Mouse (Mus musculus) cerebellum, postnatal 10 days (tissue): Measurements from ENCODE around the gene Mrpl17.
"Not testable (repeated sequence)": the region's sequence is repeated elsewhere in the genome, so short reads cannot be mapped to it uniquely, and the experiment has no call there.

Experiments used
- DNase-seq, 2 experiments: peaks; one replicate each; pipeline ENCODE4 v3.0.0; 2021; ENCODE audit warnings: mixed read lengths in 2 of 2

Mrpl17 gene

DNA sequence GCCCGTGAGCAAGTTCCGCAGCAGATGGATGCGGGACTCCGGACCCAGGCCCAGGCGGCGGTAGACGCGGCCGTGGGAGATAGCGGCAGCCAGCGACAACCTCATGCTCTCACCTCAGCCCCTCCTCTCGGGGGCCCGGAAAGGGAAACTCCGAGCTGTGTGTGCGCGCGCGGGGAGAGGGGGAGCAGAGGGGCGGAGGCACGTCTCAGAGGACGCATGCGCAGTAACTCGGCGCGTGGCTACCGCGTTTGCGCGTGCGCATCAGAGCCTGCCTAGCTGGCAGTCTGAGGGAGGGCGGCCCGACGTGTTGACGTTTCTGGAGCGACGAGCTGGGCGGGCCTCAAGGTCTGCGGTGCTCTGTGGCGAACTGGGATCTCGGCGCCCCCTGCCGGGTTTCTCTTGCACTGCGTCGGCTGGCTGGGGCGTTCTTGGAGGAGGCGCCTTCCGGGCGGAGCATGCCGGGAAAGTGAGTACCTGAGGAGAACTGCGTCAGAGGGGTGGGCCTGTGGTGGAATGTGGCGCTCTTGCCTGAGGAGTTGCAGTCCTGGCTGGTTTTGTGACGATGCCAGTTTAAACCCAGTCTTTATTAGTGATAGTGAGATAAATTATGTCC is at the start of gene Mrpl17:
TSS of gene Mrpl17 (minus strand) at position 223 of the 613 bp plus-strand sequence.
- DNase-seq: peak; percentile 100

DNA sequence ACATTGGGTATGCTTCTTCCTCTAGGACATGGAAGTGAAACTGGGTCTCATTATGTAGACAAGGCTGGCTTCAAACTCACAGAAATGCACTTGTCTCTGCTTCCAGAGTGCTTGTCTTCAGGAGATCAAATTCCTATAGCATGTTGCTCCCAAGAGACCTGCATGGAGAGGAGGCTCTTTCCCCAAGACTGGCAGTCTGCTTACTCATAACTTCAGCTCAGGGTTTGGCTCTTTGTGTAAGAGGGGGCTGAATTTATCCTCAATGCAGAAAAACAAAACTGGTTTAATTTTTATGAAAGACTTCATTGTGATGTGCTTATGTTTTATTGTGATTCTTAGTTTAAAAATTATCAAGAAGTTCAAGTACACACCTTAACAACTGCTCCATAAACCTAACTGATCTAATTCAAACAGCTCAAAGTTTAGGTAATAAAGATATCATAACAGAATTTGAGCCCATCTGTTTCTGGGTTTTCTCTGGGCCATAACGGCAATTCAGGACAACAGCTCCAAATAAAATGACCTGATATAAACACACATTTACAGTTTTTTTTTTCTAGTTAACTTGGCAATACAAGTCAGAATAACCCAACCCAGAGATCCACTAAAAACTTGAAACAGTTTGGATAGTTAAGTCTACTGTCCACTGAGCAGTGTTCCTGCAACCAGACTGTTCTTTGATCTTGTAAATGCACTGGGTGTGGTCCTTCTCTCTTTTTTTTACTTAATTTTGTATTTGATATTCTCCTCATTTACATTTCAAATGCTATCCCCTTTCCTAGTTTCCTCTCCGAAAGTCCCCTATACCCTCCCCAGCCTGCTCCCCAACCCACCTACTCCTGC is 45.0 kb upstream of the Mrpl17 start:
- DNase-seq: not testable (repeated sequence)

DNA sequence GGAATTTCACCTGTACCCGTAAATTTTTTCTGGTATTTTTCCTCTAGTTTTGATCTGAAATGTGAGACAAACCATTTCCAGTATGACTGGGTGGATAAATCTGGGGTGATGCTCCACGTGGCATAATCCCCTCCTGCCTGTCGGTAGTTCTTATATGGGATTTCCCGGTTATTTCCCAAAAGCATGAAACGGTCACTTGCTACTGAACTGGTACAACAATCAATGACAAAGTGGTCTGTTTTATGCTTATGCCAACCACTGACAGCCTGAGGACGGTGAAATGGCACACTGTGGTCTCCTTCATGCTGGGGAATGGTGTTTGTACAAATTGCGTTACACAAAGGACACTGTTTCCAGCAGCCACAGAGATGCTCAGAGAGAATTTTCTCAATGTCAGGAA is 13.4 kb upstream of the Mrpl17 start:
- DNase-seq: no peak

DNA sequence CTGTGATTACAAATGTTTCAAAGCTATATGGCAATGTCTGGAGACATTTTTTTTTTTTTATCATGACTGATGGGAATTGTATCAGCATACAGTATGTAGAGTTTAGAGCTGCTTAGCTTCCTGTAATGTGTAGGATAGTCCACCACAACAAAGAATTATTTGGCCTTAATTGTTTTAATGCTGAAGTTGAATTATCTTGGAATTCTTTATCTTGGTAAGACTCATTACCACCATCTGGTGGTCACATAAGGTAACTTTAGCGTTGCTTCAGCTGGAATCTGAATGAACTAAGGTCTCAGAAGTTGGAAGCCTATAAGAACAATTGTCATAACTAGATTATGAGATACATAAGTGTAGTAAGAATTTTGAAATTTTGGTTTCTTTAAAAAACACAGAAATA is 7.6 kb upstream of the Mrpl17 start:
- peak; percentile 26 to 59 for DNase-seq

DNA sequence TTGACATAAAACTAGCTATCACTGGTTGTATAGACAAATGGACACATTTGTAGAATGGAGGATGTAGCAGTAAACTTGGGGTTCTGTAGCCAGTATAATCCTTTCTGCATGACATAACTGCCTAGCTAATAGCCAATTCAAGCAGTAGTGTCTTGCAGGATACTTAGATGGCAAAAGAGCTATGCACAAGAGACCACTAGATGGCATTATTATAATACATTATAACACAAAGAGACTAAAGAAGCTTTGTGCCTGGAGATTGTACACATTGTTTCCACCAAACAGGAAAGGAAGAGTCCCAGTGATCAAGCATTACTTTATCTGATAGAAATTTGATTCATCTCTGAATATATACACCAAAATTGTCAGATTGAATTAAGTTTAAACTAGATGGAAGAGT is 5.8 kb upstream of the Mrpl17 start:
- DNase-seq: peak in 1 of 2 experiments; percentile 21

DNA sequence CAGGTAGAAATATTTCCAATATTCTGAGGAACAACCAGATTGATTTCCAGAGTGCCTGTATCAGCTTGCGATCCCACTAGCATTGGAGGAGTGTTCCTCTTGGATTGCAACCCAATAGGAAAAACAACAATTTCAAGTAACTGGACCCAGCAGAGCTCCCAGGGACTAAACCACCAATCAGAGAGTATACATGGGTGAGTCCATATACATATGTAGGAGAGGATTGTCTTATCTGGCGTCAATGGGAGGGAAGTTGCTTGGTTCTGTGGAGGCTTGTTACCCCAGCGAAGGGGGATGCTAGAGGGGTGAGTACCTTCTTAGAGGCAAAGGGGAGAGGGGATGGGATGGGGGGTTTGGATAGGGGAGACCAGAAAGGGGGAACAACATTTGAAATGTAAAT is 2.4 kb upstream of the Mrpl17 start:
- no peak for DNase-seq

DNA sequence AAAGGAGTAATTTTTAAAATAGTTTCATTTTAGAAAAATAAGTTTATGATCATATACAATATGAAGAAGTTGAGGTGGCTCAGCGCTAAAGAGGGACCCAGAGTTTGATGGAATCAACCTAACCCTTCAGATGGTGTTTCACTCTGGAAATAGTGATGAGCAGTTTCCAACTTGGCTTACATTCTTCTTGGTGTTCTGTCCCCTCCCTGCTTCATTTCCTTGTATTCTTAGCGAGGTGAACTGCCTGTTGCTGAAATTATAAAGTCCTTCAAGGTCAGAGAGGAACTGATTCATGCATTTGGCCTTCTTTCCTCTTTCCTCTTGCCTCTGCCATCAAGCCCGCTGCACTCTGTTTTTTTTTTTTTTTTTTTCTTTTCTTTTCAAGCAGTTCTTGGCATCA is 1.7 kb upstream of the Mrpl17 start:
- no peak for DNase-seq

DNA sequence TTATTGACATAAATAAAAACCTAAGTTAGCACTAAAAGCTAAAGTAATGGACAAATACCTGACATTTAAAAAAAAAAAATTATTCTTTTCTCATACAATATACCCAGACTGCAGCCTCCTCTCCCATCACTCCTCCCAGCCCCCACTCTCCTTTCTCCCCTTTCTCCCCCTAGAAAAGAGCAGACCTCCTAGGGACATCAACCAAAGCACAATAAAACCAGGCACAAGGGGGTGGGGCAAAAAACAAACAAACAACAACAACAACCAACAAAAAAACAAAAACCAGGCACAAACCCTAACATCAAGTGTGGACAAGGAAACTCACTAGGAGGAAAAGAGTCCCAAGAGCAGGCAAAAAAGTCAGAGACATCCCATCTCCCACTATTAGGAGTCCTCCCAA is 617 bp upstream of the Mrpl17 start:
- peak; percentile 47 to 50 for DNase-seq

DNA sequence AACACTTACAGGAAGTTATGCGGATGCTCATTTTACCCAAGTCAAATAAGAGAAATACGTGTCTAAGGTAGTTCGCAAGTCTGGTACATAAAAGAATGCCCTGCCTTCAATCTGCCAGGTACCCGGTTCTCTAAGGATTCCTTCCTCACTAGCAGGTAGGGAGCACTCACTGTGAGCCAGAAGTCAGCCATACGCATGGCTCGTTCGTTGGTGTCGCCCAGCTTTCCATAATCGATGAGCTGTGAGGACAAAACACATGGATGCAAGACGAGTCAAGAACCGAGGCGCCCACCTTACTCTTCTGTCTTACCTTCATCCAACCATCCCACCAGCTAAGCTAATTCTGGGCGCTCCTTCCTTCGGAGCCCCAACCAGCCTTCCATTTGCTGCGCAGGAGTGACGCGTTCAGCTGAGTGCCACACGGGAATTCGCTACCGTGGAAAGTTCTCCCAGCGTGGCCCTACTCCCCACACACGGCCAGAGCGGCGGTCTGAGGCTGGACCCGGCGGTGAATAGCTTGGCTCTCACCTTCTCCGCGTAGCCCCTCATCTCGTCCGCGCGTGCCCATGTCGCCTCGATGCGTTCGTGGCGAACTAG is 521 bp downstream of the Mrpl17 start:
- no peak for DNase-seq

DNA sequence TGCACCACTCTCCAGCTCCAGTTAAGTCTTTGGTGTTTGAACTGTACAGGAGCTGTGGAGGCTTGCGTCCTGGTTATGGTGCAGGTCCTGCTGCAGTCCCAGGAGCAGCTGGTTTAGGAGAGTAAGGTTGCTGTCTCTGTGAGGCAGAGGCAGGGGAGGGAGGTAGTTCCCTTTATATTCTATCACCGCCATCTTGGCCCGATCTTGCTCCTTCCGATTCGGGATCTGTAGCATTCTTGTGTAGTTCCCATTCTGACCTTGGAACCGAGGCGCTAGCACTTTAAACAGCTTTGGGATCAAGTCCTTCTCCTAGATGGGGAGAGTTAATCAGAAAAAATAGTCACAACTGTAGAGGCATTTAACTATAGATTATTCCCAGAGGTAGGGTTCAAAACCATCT is 1.1 kb downstream of the Mrpl17 start:
- DNase-seq: peak in 1 of 2 experiments; percentile 12

DNA sequence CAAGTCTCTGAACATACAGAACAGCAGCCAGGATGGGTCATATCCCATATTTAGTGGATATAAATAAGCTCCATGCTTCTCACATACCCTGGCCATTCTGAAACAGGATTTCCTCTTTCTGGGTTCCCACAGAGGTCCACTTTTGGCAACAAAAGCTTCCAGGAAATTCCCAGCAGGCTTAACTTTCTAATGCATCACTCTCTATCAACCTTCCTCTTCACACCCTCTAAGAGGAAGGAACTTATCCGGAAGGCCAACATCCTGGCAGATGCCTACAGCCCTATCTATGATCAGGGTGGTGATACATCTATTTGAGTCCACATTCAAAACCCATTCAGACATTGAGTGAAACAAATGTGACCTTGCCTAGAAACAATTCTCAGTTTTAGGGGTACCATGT is 2.5 kb downstream of the Mrpl17 start:
- no peak for DNase-seq

DNA sequence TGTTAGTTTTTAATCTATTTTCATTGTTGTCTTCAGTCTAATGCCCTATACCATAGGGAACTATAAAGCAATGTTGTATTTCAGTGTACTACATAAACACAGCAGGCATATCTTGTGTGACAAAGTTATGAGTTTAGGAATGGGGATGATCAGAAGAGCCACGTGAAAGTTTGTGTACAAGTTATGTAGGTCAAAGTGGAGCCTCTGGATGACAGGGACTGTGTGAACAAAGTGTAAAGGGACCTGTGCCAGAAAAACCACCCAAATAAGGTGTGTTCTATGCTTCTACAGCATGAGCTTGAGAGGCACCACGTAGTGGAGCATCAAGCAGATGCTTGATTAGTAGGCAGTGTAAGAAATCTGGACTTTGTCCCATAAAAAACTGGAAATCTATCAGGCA is 4.2 kb downstream of the Mrpl17 start:
- no peak for DNase-seq

DNA sequence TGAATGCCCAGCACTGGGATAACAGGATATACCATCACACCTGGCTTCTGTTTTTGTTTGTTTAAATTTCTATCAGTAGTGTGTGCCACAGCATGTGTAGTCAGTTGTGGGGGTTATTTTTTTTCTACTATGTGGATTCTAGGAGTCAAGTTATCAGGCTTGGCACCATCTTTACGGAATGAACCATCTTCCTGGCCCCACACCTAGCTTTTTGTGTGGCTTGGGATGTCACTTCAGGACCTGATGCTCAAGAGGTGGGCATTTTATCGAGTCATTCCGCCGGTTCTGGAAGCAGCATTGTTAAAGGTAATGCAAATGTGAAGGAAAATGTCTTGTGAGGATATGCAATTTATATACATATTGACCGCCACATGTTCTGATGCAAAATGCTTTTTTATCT is 4.8 kb downstream of the Mrpl17 start:
- no peak for DNase-seq

DNA sequence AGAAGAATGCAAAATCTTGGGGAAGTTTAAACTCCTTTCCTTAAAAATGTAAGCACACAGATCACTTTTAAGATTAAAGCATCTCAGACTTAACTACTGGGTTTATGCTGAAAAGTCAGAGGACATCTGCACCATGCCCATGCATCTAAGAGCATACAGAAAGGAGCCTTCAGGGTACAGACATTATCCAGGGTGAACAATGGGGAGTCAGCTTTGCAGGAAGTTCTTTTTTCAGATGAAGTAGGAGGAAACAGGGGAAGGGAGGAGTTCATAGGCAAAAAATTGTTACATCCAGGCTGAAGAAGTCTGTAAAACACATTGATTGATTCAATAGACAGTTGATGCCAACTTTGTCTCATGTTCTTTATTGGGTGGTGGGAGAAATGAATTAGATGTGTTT is 7.5 kb downstream of the Mrpl17 start:
- no peak for DNase-seq

DNA sequence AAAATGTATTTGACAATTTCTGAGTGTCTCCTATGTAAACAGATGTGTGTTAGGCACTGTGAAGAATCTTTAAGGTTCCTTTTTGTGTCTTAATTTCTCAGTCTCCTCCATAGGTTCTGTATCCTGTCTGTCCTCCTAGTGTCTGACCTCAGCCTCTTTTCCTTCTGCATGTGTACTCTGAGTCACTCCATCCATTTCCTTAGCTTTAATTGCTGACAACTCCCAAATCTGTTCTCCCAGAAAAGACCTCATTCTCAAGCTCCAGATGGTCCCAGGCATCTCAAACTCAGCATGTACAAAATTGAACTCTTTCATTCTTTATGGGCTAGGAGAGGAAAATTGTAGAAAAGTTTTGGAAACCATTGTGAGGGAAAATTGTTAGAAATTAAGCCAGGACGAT is 8.1 kb downstream of the Mrpl17 start:
- DNase-seq: no peak

DNA sequence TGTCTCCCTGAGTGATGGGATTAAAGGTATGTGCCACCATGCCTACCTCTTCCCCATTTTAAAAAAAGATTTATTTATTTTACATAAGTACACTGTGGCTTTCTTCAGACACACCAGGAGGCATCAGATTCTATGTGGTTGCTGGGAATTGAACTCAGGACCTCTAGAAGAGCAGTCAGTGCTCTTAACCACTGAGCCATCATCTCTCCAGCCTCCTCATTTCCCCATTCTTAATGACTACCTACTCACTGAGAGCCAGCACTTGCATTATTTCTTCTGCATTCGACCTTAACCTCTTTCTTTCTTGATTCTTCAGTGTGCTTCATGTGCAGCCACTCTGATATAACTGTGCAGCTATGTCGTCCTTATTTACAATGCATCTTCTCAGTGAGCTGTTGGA is 8.6 kb downstream of the Mrpl17 start:
- no peak for DNase-seq

DNA sequence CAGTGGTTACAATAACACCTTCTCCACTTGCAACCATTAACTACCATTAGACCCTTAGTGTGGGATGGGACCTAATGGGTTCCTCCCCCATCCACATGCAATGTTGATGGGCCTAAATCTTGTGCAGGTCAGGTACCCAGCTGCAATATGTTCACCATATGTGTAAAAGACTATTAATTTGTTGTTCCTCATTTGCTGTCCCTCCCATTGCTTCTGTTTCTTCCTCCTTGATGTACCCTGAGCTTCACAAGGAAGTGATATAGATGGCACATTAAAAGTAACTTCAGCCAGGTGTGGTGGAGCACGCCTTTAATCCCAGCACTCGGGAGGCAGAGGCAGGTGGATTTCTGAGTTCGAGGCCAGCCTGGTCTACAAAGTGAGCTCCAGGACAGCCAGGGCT is 13.9 kb downstream of the Mrpl17 start:
- no peak for DNase-seq

DNA sequence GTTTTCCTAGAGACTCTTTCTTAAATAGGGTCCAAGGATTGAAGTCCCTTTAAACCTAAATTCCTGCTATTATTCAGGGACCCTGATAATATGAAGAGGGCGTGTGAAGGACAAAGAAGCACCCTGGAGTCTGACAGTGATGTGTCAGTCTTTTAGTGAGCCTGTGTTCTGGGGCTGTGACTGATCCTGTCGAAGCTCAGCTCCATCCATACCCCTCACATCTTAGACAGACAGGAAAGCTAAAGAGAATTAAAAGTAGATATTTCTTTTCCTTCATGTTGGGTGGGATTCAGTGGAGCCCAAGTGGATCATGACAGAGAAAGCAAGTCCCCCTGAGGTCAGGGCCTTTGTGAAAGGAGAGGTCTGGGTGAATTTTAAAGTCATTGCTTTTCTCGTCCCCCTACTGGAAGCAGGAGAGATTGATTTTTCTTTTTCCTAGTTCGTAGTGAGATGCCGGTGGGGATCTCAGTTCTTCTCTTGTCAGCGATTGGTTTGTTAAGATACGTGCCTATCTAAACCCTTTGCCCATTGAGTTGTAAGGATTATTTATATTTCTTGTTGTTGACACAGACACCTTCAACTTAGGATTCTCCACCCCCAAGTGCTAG is 15.0 kb downstream of the Mrpl17 start:
- peak in 1 of 2 experiments; percentile 52 for DNase-seq

DNA sequence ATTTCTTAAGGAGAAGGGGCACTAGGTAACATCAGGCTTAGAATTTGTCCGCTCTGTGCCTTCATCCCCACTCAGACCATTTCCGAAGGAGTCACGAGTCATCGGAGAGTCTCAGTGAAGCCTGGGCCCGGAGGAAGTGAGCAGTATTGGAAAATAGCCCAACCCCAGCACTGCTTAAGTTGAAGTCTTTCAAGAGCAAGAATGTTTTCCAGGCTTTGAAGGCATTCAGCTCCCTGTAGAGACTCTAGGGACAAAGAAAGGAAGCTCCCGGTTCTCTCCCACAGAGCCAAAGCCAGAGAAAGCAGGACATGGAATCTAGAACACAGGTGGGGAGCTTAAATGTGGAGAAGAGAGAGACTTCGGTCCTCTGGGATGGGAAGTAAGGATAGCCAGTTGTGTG is 17.2 kb downstream of the Mrpl17 start:
- no peak for DNase-seq

DNA sequence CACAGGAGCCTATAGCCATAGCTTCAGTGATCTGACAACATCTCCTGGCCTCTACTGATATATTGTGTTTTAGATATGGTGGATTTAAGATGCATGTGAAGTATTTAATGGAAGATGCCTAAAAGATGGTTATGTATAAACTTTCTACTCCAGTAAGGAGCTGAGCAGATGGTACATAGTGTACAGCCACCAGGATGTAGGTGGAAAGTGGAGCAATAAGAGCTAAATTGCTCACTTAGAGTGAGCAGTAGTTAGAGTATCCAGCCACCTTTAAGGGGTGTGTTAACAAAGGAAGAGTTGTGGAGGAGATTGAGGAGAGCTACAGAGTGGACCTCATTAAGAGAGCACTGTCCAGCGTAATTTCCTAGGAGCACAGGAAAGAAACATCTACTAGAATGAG is 19.8 kb downstream of the Mrpl17 start:
- DNase-seq: no peak

DNA sequence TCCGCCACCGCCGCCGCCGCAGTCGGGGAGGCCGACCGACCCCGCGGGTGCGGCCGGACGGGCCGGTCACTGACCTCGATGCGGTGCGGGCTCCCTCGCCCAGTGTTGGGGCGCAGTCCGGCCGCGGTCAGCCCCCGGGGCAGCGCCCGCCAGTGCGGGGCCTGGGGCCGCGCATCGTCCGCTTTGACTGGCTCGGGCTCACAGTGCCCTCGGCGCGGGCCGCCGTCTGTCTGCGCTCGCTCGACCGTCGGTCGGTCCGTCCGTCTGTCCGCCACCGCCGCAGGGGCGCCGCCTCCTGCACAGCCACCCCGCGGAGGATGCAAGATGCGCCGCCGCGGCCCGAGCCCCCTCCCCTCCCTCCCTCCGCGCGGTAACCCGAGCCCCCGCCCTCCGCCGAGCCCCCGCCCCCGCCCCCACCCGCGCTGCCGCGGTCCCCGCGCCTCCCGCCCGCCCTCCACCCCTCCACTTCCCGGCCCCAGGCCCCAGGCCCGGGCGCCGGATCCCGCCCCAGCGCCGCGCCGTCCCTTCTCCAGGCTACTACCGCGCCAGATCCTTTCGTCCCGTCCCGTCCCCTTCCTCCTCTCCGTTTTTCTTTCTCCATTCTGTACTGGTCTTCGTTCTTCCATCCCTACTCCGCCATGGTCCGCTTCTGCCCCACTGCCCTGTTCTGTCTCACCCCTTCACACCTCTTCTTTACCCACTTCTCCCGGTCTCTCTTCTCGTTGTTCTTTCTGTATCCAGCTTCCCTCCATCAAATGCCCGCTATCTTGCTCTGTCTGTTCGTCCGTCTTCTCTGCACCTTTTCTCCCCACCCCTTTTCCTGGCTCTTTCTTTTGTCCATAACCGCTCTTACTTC is 23.4 kb downstream of the Mrpl17 start, which contains the start of gene Dchs1:
TSS of gene Dchs1 (minus strand) at position 370 of the 856 bp plus-strand sequence.
- peak; percentile 72 to 77 for DNase-seq

DNA sequence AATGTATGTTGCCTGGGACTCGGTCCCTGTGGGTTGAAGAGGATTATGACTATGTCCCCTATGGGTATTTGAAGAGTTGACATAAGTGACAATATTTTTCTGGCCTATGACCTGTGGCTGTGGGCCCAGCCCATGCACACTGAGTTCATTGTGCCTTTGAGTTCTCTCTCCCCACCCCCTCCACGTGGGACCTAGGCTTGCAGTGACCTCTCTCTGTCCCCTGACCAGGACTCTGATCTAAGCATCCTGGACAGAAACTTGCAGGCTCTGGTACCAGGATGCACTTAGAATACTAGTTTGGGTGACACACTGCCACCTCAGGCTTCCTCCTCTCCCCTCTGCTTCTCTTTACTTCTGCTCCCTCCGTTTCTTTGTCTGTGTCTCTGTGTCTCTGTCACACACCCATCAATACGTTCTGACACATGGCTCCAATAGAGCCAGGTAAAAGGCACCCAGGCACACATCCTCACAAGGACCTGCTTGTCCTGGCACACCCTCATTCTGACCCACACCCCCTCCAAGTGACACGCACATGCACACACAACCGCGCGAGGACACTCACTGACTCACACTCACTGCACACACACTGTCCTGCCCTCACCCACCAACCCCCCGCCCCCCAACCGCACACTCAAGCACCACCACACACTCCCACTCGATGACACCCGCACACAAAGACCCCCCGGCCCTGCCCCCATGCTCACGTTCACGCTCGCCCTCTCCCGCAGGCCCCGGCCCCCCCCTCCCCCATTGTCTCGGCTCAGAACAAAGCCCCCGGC is 24.2 kb downstream of the Mrpl17 start:
- DNase-seq: peak; percentile 57 to 59
